Mouse (Mus musculus): ENCODE measurements around the gene Iqce.

Gene Iqce

DNA sequence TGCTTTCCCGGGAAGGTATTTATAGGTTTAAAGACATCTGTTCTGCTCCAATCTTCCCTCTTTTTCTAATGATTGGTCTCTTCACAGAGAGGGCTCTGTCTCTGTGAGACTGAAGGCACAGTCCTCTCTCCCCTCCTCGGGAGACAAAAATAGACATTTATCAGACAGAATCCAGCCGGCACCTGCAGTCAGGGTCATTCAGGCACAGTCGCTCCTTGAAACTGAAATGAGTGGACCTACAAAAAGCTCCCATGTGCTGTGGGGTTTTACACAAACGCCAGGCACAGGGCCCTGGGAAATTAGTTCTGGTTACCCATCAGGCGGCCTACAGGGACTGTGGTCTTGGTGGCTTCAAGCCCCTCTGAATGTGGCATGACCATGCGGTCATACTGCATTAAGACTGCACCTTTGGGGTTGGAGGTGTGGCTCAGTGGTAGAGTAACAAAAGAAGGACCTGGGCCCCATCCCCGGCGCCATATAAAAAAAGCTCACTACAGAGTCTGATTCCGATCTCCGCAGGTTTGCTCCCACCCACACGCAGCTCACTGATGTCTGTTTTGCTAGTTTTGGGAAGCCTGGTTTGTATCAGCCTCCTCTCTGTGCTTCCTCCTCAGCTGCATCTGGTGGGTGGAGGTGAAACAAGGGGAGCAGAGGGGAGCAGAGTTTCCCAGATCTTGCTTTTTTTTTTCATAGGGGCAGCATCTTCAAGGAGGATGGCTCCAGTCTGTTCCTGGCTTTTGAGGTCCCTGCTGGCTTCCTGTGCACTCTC lies 40.1 kb downstream of the Iqce start:
- in situ Hi-C loops (cut with MboI, MseI) = no loop called here

DNA sequence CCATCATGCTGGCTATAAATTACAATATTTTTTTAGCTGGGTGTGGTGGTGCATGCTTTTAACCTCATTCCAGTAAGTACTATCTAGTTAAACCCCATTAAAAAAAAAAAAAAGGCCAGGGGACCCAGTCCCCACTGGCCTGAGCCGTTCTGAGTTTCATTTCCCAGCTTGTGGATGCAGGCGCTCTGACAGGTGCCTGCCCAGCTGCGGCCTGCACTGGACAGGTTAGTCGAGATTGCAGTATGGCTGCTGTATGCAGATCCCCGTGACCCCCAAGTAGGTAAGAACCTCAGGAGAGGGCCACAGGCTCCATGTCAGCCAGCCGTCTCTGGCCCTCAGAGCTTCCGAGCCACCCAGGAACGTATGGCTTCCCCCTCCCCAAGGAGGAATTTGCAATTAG lies 40.8 kb downstream of the Iqce start:
- in situ Hi-C loops (cut with MboI, MseI) = no loop called here

DNA sequence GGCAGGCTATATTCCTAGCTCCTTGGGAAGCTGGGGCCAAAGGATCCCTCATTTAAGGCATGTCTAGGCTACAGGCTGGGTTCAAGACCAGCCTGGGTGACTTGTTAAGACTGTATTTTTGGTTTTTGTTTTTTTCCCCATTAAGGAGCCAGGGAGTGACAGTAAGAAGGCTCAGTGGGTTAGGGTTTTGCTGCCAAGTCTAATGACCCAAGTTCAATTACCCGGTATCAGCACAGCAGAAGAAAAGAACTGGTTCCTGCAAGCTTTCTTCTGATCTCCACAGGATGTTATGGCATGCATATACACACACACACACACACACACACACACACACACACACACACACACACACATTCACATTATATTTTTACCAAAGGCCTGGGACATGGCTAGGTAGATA lies 41.8 kb downstream of the Iqce start:
- in situ Hi-C loops (cut with MboI, MseI) = no loop called here

DNA sequence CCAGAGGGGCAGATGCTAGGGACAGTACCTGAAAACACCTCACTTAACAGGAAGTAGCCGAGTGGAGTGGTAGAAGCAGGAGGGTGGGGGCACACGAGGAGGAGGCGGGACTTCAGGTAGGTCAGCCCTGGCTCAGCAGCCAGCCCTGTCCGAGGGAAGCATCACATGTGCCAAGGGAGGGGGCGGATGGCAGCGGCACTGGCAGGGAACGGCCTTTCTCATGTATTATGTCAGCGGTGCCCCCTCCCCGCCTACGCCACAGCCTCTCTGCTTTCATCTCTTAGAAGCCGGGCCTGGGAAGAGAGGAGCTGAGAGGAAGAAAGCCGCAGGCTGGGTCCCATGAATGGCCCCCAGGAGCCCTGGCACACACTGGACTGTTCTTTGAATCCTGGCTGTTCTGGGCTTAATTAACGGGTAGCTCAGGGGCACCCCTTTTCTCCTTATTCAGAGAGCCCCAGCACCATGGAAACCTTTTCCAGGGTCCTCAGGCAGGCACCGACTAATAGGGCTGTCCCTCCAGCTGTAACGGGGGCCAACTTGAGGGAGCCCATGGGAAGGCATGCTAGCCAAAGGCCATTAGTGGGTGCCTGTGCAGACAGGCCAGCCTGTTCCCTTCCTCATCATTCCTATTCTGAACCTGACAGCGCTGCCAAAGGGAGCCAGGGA lies 42.4 kb downstream of the Iqce start:
- in situ Hi-C loops (cut with MboI, MseI) = no loop called here

DNA sequence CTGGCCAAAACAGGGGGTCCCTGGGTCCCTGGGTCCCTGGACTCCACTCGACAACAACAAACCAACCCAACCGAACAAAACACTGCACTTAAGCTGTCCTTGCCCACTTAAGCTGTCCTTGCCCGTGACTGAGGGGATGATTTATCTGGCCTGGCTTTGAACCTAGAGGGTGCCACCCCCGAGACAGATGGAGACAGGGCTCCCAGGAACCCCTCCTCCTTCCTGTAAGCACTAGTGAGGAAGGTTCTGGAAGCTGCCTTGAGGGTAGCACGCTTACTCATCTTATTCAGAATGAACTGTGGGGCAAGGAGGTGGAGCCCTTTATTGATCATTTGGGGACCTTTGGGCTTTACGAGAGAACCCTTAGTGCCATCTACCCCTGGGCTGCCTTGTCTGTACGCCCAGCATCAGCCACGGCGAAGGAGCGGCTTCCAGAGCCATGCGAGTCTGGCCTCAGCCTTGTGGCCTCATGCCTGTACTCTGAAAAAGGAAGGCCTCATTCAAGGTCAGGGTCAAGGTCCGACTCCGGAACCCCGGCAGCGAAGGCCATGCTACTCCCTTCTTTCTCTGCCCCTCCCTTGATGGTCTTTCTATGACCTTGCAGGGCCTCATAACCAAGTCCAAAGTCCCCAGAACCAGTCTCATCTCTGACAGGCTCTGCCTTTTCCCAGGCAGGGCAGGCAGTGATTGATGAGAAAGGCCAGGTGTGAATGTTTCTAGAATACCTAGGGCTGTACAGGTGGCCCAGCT lies 47.9 kb downstream of the Iqce start:
- in situ Hi-C loops (cut with MboI, MseI) = no loop called here

DNA sequence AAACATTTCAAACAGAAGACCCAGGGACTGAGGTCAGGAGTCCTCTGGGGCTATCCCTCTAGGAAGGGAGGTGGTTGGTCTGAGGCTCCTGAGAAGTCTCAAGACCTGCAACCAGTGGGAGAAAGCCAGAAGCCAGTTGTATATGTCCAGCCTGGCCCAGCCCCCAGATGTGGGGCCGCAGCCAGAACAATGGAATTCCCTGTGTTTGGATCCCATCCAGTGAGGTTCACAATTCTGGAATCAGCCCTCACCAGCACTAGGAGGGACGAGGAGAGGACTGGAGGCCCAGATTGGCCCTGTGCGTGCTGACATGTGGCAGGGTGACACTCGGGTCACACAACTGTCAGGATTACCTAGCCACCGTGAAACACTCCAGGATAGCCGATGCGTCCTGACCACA lies 49.6 kb downstream of the Iqce start:
- in situ Hi-C loops (cut with MboI, MseI) = no loop called here

DNA sequence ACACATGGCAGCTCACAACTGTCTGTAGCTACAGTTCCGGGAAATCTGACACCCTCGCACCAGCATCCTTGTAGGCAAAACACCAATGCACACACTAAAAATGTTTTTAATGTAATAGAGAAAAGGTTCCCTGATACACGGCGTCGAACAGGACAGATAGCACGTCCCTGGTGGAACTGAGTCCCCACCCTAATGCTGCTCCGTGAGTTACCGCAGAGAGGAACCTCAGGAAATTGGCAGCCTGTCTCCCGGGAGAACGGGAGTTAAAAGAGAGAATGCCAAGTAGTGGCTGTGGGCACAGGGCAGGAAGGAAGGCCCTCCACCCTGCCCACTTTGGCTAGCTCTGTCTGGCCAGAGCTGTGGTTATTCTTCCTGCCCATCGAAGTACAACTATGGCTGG lies 50.9 kb downstream of the Iqce start:
- in situ Hi-C loops (cut with MboI, MseI) = no loop called here

DNA sequence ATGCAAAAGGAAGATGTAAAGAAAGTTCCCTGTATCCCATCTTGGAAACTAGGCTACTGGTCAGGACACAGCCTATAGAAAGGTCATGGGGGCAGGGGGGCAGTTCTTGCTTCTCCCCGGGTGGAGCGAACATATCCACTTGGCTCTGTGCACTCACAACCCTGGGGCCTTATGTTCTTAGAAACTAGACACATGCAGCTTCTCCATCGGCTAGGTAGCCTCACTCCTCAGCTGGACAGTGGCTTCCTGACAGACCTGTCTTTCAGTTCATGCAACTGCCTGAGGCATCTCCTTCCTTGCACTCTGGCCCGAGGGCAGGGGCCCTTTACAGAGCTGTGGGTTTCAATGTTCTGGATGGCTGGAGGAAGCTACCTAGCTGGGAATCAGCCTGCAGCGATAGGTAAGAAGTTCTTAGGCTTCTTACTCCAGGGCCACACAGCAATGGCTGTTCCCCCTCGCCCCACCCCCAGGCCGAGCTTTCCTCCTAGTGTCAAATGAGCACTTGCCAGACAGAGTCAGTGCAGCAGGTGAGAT lies 52.2 kb downstream of the Iqce start:
- in situ Hi-C loops (cut with MboI, MseI) = no loop called here

DNA sequence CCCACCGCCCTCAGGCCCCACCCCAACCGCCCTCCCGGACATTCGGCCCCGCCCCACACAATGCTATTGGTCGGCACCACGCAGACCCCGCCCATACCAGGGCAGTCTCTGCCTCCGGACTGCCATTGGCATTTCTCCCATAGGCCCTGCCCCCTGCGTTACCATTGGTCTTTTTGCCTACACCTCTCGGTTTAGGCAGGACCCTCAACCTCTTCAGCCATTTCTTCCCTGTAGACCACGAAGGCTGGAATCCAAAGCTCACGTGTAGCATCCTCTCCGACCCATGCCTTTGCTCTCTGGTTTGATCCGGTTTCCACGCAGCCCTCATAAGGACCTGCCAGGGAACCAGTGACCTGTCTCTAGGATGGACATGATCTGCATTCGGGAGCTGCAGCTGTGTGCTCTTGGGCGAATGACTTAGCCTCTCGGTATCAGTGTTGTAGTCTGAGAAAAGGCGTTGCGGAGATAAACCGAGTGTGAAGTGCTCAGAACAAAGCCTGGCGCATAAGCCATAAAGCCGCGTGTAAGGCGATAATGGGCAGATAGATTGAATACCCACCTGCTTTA lies 53.0 kb downstream of the Iqce start:
- in situ Hi-C loops (cut with MboI, MseI) = no loop called here

DNA sequence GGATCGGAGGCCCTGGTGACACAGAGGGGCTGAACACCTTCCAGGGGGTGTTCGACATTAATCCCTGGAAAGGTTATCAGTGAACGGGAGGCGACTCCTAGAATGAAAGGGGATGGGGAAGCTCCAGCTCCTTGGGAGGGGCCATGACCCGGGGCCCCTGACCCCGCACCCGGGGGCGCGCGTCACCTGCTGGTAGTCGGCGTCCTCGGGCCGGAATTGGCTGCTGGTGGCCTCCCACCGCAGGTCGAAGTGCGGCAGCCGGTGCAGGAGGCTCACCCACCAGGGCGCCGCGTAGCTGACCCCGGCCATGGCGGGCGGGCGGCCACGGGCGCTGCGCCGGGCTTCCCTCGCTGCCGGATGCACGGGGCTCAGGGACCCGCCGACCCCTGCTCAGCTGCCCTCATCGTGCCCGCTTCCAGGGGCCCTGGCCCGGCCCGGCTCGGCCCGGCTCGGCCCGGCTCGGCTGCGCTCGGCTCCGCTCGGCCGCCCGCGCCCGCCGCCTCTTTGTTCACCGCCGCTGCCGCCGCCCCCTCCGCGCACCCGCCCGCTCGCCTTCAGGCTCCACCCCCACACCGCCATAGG lies 53.6 kb downstream of the Iqce start, which contains the start of gene Ttyh3:
TSS of gene Ttyh3 (minus strand) at position 513 of the 582 bp plus-strand sequence.
- in situ Hi-C loops (cut with MboI, MseI) = no loop called here

DNA sequence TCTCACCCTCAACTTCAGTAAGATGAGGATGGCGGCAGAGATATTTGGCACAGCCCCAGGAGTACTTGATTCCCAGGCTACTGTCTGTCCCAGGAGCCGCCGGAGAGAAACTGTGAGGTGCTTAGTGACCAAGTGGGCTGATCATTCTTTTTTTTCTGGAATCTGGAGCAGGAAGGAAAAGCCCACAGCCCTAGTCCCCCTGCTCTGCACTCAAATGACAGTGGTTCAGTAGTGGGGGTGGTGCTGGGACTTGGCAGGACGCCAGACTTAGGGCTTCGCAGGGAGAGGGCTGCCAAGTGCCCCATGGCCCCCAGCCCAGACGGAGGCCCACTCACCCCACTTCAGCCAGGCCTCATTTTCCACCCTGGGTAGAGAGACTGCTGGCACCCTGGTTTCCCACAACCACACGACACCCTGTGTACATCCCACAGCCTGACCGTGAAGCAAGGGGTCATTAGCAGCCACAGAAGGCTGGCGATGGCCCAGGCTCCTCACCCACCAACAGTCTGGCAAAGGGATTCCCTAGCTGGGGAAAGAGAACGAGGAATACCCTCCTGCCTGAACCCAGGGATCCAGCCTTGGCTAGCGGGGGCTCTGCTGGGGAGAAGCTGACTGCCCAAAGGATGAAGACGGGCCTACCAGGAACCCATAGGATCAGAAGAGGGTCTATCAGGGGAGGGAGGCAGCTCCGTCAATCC lies 54.2 kb downstream of the Iqce start:
- in situ Hi-C loops (cut with MboI, MseI) = no loop called here

DNA sequence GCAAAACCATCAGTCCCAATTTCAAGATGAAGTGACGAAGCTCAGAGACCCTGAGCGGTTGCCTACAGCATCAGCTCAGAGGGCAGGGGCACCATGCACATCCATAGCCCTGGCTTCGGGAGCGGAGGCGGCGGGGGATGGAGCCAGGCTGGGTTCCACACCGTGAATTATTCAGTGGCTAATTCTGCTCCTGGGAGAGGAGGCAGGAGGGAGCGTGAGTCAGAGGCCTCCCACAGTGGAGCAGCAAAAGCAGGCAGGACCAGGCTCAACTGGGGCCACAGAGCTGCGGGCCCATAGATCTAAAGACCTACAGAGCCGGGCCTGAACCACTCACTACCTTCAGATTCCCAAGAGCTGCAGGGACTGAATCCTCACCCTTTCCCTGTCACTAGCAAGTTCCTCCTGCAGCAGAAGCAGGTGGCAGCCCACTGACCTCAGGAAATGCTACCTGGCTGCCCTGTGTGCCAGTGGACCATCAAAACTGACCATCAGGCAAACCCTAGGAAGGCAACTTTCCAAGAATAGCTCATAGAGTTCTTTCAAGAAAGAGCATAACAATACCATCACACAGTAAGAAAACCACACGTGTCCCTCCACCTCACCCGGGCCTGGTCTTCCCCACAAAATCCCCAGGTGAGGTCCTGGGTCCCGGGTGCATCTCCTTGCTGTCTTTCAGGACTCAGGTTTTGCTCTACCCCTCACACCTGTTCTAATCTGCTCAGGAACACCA lies 55.0 kb downstream of the Iqce start:
- in situ Hi-C loops (cut with MboI, MseI) = no loop called here

DNA sequence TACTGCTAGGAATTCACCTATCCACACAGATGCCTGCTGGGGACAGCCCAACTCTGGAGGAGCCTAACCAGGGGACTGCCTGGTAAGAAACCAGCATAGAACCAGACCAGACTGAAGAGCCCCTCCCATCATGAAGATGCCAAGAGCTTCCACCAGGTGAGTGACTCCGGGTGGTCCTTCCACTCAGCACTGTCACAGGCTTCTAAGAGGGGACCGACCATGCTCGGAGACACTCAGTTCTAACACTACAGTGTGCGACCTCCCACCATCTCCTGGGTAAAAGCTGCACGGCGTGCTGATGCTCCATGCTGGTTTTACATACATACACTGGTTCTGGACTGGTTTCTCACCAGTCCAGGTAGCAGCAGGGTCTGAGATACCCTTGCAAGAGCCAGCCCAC lies 56.0 kb downstream of the Iqce start:
- in situ Hi-C loops (cut with MboI, MseI) = no loop called here

DNA sequence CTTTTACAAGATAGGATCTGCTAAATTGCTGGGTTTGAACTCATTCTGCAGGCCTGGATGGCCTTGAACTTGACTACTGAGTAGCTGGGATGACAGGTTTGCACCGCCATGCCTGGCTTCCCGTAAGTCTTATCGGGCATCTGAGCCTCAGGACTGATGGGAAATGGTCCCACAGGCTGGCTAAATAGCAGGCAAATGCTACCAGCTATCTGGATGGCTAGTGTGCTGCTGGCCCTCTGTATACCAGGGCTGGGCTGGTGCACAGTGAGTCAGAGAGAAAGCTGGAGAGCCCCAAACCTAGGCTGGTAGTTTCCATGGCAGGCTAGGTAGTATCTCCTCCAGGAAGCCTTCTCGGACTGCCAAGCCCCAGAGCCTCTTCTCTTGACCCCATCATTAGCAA lies 56.7 kb downstream of the Iqce start:
- in situ Hi-C loops (cut with MboI, MseI) = no loop called here

DNA sequence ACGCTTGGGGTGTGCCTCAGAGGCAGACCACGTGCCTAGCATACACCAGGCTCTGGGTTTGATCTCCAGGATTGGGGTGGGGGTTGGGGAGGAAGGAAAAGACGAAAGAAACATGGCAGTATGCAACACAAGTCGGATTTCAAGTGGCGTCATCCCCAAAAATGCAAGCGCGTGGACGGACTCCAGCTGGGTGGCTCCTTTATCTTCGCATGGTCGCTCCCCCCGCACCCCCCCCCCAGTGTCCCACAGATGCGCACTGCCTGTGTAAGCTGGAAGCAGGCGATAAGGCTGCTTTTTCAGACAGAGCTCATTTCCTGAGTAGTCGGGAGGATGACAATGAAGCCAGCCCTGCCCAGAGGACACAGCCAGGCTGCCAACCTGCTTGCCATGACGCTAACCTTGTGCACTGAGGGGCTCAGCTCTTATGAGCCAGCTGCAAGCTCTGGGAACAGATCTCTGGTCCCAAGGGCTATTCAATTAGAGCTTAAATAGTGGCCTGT lies 57.4 kb downstream of the Iqce start:
- in situ Hi-C loops (cut with MboI, MseI) = no loop called here

DNA sequence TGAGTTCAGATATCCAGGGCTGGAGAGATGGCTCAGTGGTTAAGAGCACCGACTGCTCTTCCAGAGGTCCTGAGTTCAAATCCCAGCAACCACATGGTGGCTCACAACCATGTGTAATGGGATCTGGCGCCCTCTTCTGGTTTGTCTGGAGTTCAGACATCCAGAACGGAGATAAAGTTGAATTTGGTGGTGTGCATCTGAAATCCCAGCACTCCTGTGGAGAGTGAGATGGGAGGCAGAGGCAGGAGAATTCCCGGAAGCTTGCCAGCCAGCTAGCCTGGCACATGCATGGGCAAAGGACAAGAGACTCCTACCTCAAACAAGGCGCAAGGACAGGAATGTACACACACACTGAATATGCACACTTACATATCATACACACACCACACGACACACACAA lies 57.9 kb downstream of the Iqce start:
- in situ Hi-C loops (cut with MboI, MseI) = no loop called here

DNA sequence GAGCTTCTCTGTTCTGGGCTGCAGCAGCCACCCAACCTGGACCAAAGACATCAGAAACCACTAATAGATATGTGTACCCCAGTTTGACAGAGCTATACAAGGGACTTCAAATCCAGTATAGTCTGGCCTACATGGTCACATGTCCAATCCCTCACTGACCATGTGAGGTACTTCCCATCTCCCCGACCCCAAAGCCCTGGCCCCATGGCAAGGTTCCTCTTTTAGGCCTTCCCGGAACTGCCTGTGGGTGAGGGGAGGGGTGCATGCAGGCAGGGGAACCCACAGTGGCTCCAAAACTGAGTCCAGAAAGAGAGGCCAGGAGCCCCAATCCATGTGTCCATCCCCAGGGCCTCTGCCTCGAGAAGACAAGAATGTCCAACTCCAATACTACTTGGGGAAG lies 60.1 kb downstream of the Iqce start:
- in situ Hi-C loops (cut with MboI, MseI) = no loop called here

DNA sequence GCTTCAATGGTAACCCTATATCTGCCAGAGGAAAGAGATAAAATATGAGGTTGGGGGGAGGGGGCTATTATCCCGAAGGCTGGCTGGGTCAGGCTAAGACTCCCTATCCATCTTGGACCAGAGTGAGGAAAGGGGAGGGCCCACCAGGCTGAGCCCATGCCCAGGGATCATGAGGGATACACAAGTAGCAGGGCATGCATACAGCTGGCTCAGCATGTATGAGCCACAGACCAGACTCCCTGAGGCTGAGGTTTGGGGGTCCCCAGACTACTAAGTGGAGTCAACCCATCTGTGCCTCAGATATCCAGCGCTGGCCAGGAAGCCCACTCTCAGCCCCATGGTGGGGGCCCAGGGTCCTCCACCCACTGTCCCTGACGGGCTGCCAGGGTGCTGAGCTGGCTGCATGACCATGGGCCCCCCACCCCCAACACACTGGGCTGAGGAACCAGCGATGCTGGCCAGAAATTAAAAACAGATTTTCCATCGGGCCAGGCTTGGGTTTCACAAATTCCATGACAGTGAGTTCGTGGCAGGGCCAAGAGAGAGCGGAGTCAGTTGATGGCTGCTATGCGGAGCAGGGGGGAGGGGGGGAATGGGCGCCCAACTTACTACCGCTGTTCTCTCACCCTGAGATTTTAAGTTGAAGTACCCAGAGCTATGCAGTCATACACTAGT lies 60.8 kb downstream of the Iqce start:
- in situ Hi-C loops (cut with MboI, MseI) = no loop called here

DNA sequence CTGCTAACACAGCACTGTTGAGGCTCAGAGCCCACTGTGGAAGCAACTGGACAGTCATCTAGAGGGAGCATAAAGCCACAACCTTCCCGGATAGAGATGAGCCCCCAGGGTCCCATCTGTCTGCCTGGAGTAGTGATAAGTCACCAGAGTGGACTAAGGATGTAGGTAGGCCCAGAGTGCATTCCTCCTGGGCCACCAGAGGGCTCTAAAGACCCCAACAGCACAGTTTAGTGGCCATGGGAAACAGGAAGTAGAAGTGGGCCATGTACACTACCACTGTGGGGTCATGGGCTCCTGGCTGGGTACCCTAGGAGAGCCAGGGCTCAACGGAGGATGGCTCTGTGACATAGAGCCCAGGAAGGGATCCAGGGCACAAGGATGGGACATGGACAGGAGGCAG lies 61.4 kb downstream of the Iqce start:
- in situ Hi-C loops (cut with MboI, MseI) = no loop called here

DNA sequence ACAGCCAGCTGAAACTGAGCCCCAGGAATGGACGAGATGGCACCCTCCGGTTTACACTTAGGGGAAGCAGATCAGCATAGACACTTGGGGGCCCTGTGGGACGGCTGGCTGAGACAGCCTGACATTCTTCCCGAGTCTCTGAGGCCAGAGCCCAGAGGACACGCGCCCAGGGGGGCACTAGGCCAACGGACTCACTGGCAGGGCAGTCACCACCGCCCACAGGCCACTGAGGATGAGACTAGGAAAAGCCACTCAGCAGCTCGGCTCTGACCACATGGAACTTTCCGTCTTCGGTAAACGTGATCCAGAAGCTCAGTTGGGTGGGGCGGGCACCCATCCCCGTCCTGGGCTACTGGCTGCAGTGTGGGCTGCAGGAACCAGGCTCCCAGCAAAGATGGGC lies 62.3 kb downstream of the Iqce start:
- in situ Hi-C loops (cut with MboI, MseI) = no loop called here

All from T-helper 1 cell (primary cell).